Mouse (Mus musculus) heart, adult 8-10 months (tissue): ENCODE results near the gene Bak1. TPM values are rescaled to one million over a fixed set of nuclear protein-coding genes. Genes with fewer than 3 reads are reported as not detected.
"Not testable (repeated sequence)": the region's sequence is repeated elsewhere in the genome, so short reads cannot be mapped to it uniquely, and the experiment has no call there.

ENCODE experiments used
- DNase-seq: peaks from one replicate; pipeline ENCODE4 v3.0.0; 2022; ENCODE audit warnings: low spot score
- total RNA-seq, 4 experiments: library from RNA; stranded (reverse); gene quantifications; 2 replicates each; pipeline ENCODE4 v1.2.4; 2022

The Bak1 gene
- total RNA-seq, 4 experiments from 2014 or later, result 11.0 to 15.9 (median 13.7) TPM

DNA sequence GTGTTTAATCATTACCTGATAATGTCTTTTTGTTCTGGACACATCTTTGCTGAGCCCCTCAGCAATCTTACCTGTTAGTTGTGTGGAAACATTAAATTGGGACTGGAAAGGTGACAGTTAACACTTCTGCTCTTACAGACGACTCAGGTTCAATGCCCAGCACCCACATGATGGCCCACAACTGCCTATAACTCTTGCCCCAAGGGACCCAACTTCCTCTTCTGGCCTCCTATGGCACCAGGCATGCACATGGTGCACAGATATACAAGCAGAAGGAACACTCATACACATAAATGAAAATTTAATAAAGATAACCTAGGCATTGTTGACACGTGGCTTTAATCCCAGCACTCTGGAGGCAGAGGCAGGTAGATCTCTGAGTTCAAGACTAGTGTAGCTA, 49.4 kb downstream of the Bak1 start:
- no peak for DNase-seq

DNA sequence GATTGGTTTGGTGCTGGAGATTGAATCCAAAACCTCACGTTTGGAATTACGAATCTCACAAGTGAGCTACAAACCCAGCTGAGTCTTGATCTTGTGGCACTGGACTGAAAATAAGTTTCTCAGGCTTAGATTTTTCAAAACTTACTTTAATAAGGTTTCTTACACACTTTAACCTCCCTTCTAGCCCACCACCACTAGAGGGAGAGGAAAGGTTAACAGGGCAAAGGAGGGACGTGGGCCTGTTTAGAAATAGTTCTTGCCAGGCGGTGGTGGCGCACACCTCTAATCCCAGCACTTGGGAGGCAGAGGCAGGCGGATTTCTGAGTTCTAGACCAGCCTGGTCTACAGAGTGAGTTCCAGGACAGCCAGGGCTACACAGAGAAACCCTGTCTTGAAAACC, 51.5 kb downstream of the Bak1 start:
- not testable (repeated sequence) for DNase-seq

GRCm38 (mm10) chr17:26975415-26975814, 53.4 kb downstream of the Bak1 start:
- DNase-seq, result no peak

DNA sequence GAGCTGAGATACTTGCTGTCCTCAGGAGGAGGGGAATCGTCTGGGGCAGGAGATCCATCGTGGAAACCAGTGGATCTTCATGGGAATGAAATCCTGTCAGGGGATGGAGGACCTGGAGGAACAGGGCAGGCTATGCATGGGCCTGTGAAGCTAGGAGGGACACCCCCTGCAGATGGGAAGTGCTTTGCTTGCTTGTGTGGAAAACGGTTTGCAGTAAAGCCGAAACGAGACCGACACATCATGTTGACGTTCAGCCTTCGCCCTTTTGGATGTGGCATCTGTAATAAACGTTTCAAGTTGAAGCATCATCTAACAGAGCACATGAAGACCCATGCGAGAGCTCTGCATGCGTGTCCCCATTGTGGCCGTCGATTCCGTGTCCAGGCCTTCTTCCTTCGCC, 54.3 kb downstream of the Bak1 start:
- no peak for DNase-seq

DNA sequence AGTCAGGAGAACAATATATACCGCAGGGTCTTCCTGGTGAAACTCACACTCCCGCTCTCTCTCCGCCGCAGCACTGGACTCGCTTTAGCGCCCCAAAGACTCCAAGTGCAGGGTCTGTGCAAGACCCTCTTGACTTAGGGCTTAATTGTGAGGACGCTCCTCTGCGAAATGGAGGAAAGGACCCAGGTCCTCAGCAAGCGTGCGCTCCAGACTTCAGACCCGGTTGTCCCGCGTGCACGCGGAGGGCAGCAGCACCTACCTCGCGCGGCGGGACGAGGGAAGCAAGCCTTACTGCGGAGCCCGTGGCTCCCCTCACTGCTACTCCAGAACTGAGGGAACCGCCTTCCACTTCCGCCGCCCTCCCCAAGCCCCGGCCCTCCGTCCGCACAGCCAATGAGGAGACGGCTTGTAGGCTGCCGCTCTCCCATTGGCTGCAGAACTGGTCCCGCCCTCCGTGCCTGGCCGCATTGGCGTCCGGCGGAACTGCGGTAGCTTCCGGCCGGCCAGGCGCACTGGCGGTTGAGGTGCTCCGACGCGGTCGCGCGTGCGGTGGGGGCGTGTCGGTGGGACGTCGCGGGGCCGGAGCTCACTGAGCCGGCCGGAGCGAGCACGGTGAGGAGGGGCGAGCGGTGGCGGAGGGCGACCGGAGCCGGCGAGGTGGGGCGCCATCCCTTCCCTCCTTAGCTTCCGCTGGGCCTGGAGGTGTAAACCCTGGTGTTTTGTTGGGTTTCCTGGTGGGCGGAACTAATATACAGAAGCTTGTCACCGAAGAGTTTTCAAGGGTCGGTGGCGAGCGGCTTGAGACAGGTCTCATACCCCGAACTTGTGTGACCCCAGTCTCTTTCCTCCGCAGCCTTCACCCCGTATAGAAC, 55.9 kb downstream of the Bak1 start, which contains the start of gene Zbtb9:
TSS of gene Zbtb9 (plus strand) at position 465 of the 872 bp plus-strand sequence.
- DNase-seq, result peak; percentile 93

GRCm38 (mm10) chr17:26972107-26972506, 56.7 kb downstream of the Bak1 start:
- DNase-seq, result no peak

DNA sequence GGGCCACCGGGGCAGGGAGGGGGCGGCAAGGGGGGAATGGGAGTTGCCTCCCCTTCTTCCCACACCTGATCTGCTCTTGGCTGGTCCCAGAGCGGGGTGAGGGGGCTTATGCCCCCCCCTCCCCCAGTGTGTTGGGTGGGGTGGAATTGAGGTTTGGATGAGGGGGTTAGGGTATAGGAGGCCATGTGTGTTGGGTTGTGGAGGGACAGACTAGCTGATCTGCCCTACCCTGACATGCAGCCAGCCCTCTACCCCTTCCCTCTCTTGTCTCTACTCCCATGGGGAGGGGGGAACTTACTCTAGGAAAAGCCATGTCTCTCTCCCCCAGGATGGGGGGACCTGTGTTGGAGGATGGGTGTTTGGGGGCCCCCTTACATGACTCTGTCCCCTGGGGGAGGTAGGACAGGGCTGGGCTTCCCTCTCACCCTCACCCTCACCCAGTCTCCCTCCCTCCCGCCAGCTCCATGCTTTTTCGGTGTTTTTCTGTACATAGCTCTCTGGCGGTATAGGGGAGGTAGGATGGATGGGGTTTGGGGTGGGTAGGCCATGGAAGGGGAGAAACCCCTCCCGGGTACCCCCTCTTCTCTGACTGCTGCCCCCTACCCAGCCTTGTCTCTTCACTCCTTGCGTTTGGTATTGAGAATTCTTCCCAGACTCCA, 57.4 kb downstream of the Bak1 start:
- no peak for DNase-seq

DNA sequence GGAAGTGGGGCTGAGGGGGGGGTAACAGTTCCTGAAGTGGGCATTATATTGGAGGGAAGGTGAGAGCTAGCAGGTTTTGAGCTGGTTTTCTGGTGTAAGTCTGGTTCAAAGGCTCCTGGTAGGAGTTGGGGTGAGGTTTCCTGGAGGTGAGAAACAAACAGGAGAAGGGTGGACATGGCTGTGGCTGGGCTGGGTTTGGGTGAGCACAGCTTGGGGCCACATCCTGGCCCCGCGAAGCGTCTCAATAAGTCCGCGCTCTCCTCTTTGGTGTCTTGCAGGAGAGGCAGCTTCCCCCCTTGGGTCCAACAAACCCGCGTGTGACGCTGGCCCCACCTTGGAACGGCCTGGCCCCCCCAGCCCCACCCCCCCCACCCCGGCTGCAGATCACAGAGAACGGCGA, 58.6 kb downstream of the Bak1 start:
- no peak for DNase-seq

Other genes with a start within 250 kb of the Bak1 start
- gene Bnip1, start 247.9 kb downstream of the Bak1 start, total RNA-seq, result 10 to 100 TPM; 25.0 to 32.1 (median 29.9) TPM
- 10 to 100 TPM; 75.8 to 81.5 (median 79.7) TPM for gene Nkx2-5, start 184.0 kb downstream of the Bak1 start, total RNA-seq
- under 1 TPM; 0.29 to 0.81 (median 0.48) TPM for gene Kifc5b, start 111.9 kb downstream of the Bak1 start, total RNA-seq
- 10 to 100 TPM; 15.4 to 20.7 (median 16.1) TPM for gene Phf1, start 96.0 kb downstream of the Bak1 start, total RNA-seq
- 10 to 100 TPM; 91.9 to 98.0 (median 95.8) TPM for gene Cuta, start 89.4 kb downstream of the Bak1 start, total RNA-seq
- 1 to 10 TPM; 3.6 to 5.2 (median 4.7) TPM for gene Syngap1, start 87.8 kb downstream of the Bak1 start, total RNA-seq
- 1 to 10 TPM in 3 of 4 experiments, not detected in 1; 1.5 to 3.4 (median 2.2) TPM for gene Zbtb9, start 55.8 kb downstream of the Bak1 start, total RNA-seq
- gene Itpr3, start 28.3 kb upstream of the Bak1 start, total RNA-seq, result 1 to 10 TPM; 5.0 to 8.7 (median 6.8) TPM
- gene Uqcc2, start 104.9 kb upstream of the Bak1 start, total RNA-seq, result 100 to 1,000 TPM; 333 to 355 (median 345) TPM
- gene Ip6k3, start 138.8 kb upstream of the Bak1 start, total RNA-seq, result 1 to 10 TPM; 3.7 to 9.2 (median 4.8) TPM
- gene Lemd2, start 175.5 kb upstream of the Bak1 start, total RNA-seq, result 10 to 100 TPM; 25.8 to 30.2 (median 27.8) TPM